Mouse (Mus musculus) intestine, embryonic 15.5 days (tissue): ENCODE measurements around the gene Phactr3. TPM values are rescaled to one million over a fixed set of nuclear protein-coding genes. Genes with fewer than 3 reads are reported as not detected.
A peak's percentile ranks its signal among the peaks of the same experiment; 100 is the strongest.

Experiments
- ATAC-seq: fragments of 200-750 bp; cut with Nextera tagmentation; 2 replicates; pipeline ENCODE4 v1.8.0; 2017; ENCODE audit warnings: moderate TSS enrichment, moderate library complexity
- H3K27ac ChIP-seq: fragments of 300-500 bp; sonication (generic); 2 replicates; pipeline ENCODE4 v1.5.1; 2015; ENCODE audit warnings: mild to moderate bottlenecking, inconsistent platforms
- H3K27me3 ChIP-seq: fragments of 300-500 bp; sonication (generic); replicated peaks from 2 replicates; pipeline ENCODE4 v1.6.1; 2015; ENCODE audit warnings: inconsistent platforms
- H3K36me3 ChIP-seq: fragments of 300-500 bp; sonication (generic); 2 replicates; pipeline ENCODE4 v1.6.1; 2015; ENCODE audit warnings: inconsistent platforms
- H3K4me1 ChIP-seq: fragments of 300-500 bp; sonication (generic); replicated peaks from 2 replicates; pipeline ENCODE4 v1.6.1; 2015; ENCODE audit warnings: inconsistent platforms
- H3K4me2 ChIP-seq: fragments of 300-500 bp; sonication (generic); replicated peaks from 2 replicates; pipeline ENCODE4 v1.6.1; 2015; ENCODE audit warnings: mild to moderate bottlenecking, inconsistent platforms
- H3K4me3 ChIP-seq: fragments of 300-500 bp; sonication (generic); replicated peaks from 2 replicates; pipeline ENCODE4 v1.5.1; 2015; ENCODE audit warnings: inconsistent platforms
- H3K9ac ChIP-seq: fragments of 300-500 bp; sonication (generic); 2 replicates; pipeline ENCODE4 v1.6.1; 2015; ENCODE audit warnings: inconsistent platforms
- H3K9me3 ChIP-seq: fragments of 300-500 bp; sonication (generic); 2 replicates; pipeline ENCODE4 v1.6.1; 2016; ENCODE audit warnings: inconsistent platforms
- WGBS: fragments of 180-500 bp; shearing (Covaris S2); methylation state at CpG from one replicate; pipeline ENCODE4 v1.1.7; 2015; 5-methylcytosine and 5-hydroxymethylcytosine counted together
- polyA plus RNA-seq: library from polyadenylated mRNA; unstranded; fragments of >200 nt; fragmentation: Nextera tagmentation; extraction: Ambion mirVana; gene quantifications from 2 replicates; pipeline ENCODE4 v1.2.1, GENCODE M21; 2015

Phactr3 gene
- polyA plus RNA-seq, 1 experiment from 2014 or later: 3.4 TPM

GRCm38 (mm10) chr2:178245841-178246240 is 127.1 kb downstream of the Phactr3 start:
- no peaks in the 10 kb centered on the region for H3K27me3 ChIP-seq
- no peak overlapping the region for H3K4me3 ChIP-seq
- no peak overlapping the region for H3K4me2 ChIP-seq
- no peak for ATAC-seq
- no peaks in the 10 kb centered on the region for H3K9me3 ChIP-seq
- H3K4me1 ChIP-seq: no peaks in the 10 kb centered on the region
- H3K9ac ChIP-seq: no peak overlapping the region
- no peak overlapping the region for H3K27ac ChIP-seq
- 81% methylated on average over 5 of the region's 5 CpGs for WGBS
- no peaks in the 10 kb centered on the region for H3K36me3 ChIP-seq

- 55% methylated on average over 4 of the region's 4 CpGs for WGBS
- Histone ChIP-seq H3K27ac (no peak overlapping the region), H3K4me1 (no peaks in the 10 kb centered on the region), H3K36me3 (no peaks in the 10 kb centered on the region), H3K27me3 (no peaks in the 10 kb centered on the region), H3K4me2 (no peak overlapping the region), H3K9ac (no peak overlapping the region), H3K4me3 (no peak overlapping the region), H3K9me3 (no peaks in the 10 kb centered on the region)
- ATAC-seq: 0 out of 2 replicates have a peak, but pooled peaks have one; percentile 49
These were observed 128.0 kb downstream of the Phactr3 start for GRCm38 (mm10) chr2:178246767-178247166.

GRCm38 (mm10) chr2:178247274-178247673 is 128.5 kb downstream of the Phactr3 start:
- H3K4me3 ChIP-seq: no peak overlapping the region
- no peaks in the 10 kb centered on the region for H3K9me3 ChIP-seq
- H3K4me2 ChIP-seq: no peak overlapping the region
- H3K9ac ChIP-seq: no peak overlapping the region
- H3K4me1 ChIP-seq: no peaks in the 10 kb centered on the region
- no peaks in the 10 kb centered on the region for H3K36me3 ChIP-seq
- 57% methylated on average over 8 of the region's 8 CpGs for WGBS
- H3K27me3 ChIP-seq: no peaks in the 10 kb centered on the region
- H3K27ac ChIP-seq: no peak overlapping the region
- ATAC-seq: no peak

- whole genome bisulfite sequencing: 3% methylated on average over 3 of the region's 3 CpGs
- peak; percentile 73 for ATAC-seq
- no peaks in the 10 kb centered on the region for H3K27me3 ChIP-seq
- no peaks in the 10 kb centered on the region for H3K36me3 ChIP-seq
- H3K9me3 ChIP-seq: no peaks in the 10 kb centered on the region
- no peak overlapping the region for H3K4me2 ChIP-seq
- no peak overlapping the region for H3K9ac ChIP-seq
- no peak overlapping the region for H3K4me3 ChIP-seq
- no peaks in the 10 kb centered on the region for H3K4me1 ChIP-seq
- H3K27ac ChIP-seq: no peak overlapping the region
These were observed 138.5 kb downstream of the Phactr3 start for GRCm38 (mm10) chr2:178257117-178257825.

- H3K27ac ChIP-seq: no peak overlapping the region
- no peak overlapping the region for H3K4me2 ChIP-seq
- no peak overlapping the region for H3K4me3 ChIP-seq
- H3K4me1 ChIP-seq: no peaks in the 10 kb centered on the region
- no peaks in the 10 kb centered on the region for H3K27me3 ChIP-seq
- WGBS: 6% methylated on average over 1 of the region's 2 CpGs
- no peak overlapping the region for H3K9ac ChIP-seq
- H3K9me3 ChIP-seq: no peaks in the 10 kb centered on the region
- no peaks in the 10 kb centered on the region for H3K36me3 ChIP-seq
- ATAC-seq: no peak
These were observed 139.3 kb downstream of the Phactr3 start for GRCm38 (mm10) chr2:178257986-178258555.

GRCm38 (mm10) chr2:178263055-178263454 is 144.3 kb downstream of the Phactr3 start:
- H3K27me3 ChIP-seq: no peaks in the 10 kb centered on the region
- ATAC-seq: no peak

GRCm38 (mm10) chr2:178264389-178264788 is 145.6 kb downstream of the Phactr3 start:
- H3K9me3 ChIP-seq: no peaks in the 10 kb centered on the region
- no peak overlapping the region for H3K9ac ChIP-seq
- no peaks in the 10 kb centered on the region for H3K36me3 ChIP-seq
- H3K27ac ChIP-seq: no peak overlapping the region
- H3K27me3 ChIP-seq: no peaks in the 10 kb centered on the region
- ATAC-seq: peak; percentile 89
- WGBS: 8% methylated on average over 8 of the region's 8 CpGs
- no peak overlapping the region for H3K4me2 ChIP-seq
- no peak overlapping the region for H3K4me3 ChIP-seq
- no peaks in the 10 kb centered on the region for H3K4me1 ChIP-seq

More at GRCm38 (mm10) chr2:178263055-178263454, 144.3 kb downstream of the Phactr3 start:
- WGBS: 83% methylated on average over 4 of the region's 4 CpGs
- no peak overlapping the region for H3K27ac ChIP-seq
- H3K4me3 ChIP-seq: no peak overlapping the region
- no peak overlapping the region for H3K4me2 ChIP-seq
- H3K9me3 ChIP-seq: no peaks in the 10 kb centered on the region
- H3K9ac ChIP-seq: no peak overlapping the region
- no peaks in the 10 kb centered on the region for H3K36me3 ChIP-seq
- no peaks in the 10 kb centered on the region for H3K4me1 ChIP-seq

- Histone ChIP-seq H3K4me2 (no peak overlapping the region), H3K36me3 (no peaks in the 10 kb centered on the region), H3K4me3 (no peak overlapping the region), H3K4me1 (no peaks in the 10 kb centered on the region), H3K27ac (no peak overlapping the region), H3K9ac (no peak overlapping the region), H3K27me3 (no peaks in the 10 kb centered on the region), H3K9me3 (no peaks in the 10 kb centered on the region)
- 25% methylated on average over 2 of the region's 2 CpGs for WGBS
- ATAC-seq: peak; percentile 15; the same call in 1 of the 2 replicates
These were observed 146.7 kb downstream of the Phactr3 start for GRCm38 (mm10) chr2:178265454-178265853.

GRCm38 (mm10) chr2:178270794-178271193 is 152.0 kb downstream of the Phactr3 start:
- 75% methylated on average over 2 of the region's 2 CpGs for WGBS
- no peak for ATAC-seq
- Histone ChIP-seq H3K27me3 (no peaks in the 10 kb centered on the region), H3K4me1 (no peaks in the 10 kb centered on the region), H3K4me3 (no peak overlapping the region), H3K4me2 (no peak overlapping the region), H3K36me3 (no peaks in the 10 kb centered on the region), H3K9ac (no peak overlapping the region), H3K27ac (no peak overlapping the region), H3K9me3 (no peaks in the 10 kb centered on the region)

- Histone ChIP-seq H3K36me3 (no peaks in the 10 kb centered on the region), H3K4me3 (no peak overlapping the region), H3K4me1 (no peaks in the 10 kb centered on the region), H3K27ac (no peak overlapping the region), H3K9ac (no peak overlapping the region), H3K4me2 (no peak overlapping the region), H3K27me3 (no peaks in the 10 kb centered on the region), H3K9me3 (no peaks in the 10 kb centered on the region)
- ATAC-seq: no peak
- WGBS: 74% methylated on average over 4 of the region's 4 CpGs
These were observed 153.6 kb downstream of the Phactr3 start for GRCm38 (mm10) chr2:178272350-178272749.

- 71% methylated on average over 4 of the region's 4 CpGs for WGBS
- Histone ChIP-seq H3K4me2 (no peak overlapping the region), H3K4me1 (no peaks in the 10 kb centered on the region), H3K4me3 (no peak overlapping the region), H3K36me3 (no peaks in the 10 kb centered on the region), H3K9me3 (no peaks in the 10 kb centered on the region), H3K9ac (no peak overlapping the region), H3K27ac (no peak overlapping the region), H3K27me3 (no peaks in the 10 kb centered on the region)
- ATAC-seq: no peak
These were observed 155.4 kb downstream of the Phactr3 start for GRCm38 (mm10) chr2:178274126-178274525.

GRCm38 (mm10) chr2:178277206-178277605 is 158.4 kb downstream of the Phactr3 start:
- Histone ChIP-seq H3K9ac (no peak overlapping the region), H3K27me3 (no peaks in the 10 kb centered on the region), H3K4me2 (no peak overlapping the region), H3K4me3 (no peak overlapping the region), H3K9me3 (no peaks in the 10 kb centered on the region), H3K4me1 (no peaks in the 10 kb centered on the region), H3K27ac (no peak overlapping the region), H3K36me3 (no peaks in the 10 kb centered on the region)
- WGBS: 8% methylated on average over 6 of the region's 6 CpGs
- 0 out of 2 replicates have a peak, but pooled peaks have one; percentile 58 for ATAC-seq

GRCm38 (mm10) chr2:178281183-178281582 is 162.4 kb downstream of the Phactr3 start:
- Histone ChIP-seq H3K4me2 (no peak overlapping the region), H3K9ac (no peak overlapping the region), H3K4me3 (no peak overlapping the region), H3K27ac (no peak overlapping the region), H3K4me1 (no peaks in the 10 kb centered on the region), H3K36me3 (no peaks in the 10 kb centered on the region), H3K9me3 (no peaks in the 10 kb centered on the region), H3K27me3 (no peaks in the 10 kb centered on the region)
- ATAC-seq: no peak
- WGBS: 45% methylated on average over 3 of the region's 3 CpGs
